Mouse (Mus musculus) CH12.LX (cell line): ENCODE results near the gene Cyp2j7.

Experiments used
- CHD1 ChIP-seq: IDR thresholded peaks from 2 replicates; pipeline ENCODE4 v1.6.1; 2012; ENCODE audit warnings: low read depth, low read length, improper control_type of control experiment, inconsistent platforms
- E2F4 ChIP-seq: IDR thresholded peaks from 2 replicates; pipeline ENCODE4 v1.6.1; 2011; ENCODE audit warnings: low read depth, low read length, improper control_type of control experiment; ENCODE audit not compliant: insufficient replicate concordance
- EP300 ChIP-seq: IDR thresholded peaks from 2 replicates; pipeline ENCODE4 v1.6.1; 2011; ENCODE audit warnings: low read length, improper control_type of control experiment
- RAD21 ChIP-seq: IDR thresholded peaks from 2 replicates; pipeline ENCODE4 v1.6.1; 2011; ENCODE audit warnings: low read depth, mild to moderate bottlenecking, low read length, improper control_type of control experiment, moderate library complexity

DNA sequence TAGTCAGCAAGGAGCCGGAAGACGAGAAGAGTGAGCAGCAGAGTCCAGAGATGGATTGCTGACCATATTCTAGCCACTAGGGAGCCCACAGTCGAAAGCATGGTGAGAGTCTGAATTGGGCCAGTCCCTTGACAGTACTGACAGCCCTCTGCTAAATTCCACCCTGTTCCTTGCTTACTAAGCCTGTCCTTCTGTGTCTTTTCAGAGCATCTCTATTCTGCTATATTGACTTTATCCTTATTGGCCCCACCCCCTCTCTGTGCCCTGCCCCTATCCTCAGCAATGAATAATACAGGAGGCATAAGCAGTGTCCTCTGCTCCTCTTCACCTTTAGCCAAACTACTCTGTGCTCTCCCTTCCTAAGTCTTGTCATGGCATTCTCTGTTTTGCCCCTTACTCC lies at the start of gene Cyp2j7:
- TF ChIP-seq RAD21 = no peak
- no peak for TF ChIP-seq CHD1
- TF ChIP-seq E2F4 = no peak
- no peak for TF ChIP-seq EP300
